ENCODE assay signal across 8 mouse cellular contexts in genomic region chr7:141475011-141475804, GRCm38 (mm10). TPM values are rescaled to one million over a fixed set of nuclear protein-coding genes. Genes with fewer than 3 reads are reported as not detected.
DNase-seq lines count a peak whose midpoint lies in the region; ATAC-seq and TF ChIP-seq lines count a peak whose summit lies in the region.

Gene Polr2l (minus strand): TSS chr7:141475132.
Gene Tspan4 (plus strand): TSS chr7:141475240.

- peak within 1 kb of the TSS; percentile 89 for H3K4me3 ChIP-seq in embryonic fibroblast, embryonic 13.5 days (ENCODE audit: insufficient read depth, low read length)
- H3K4me3 ChIP-seq in heart, embryonic 11.5 days (ENCODE audit: low read depth, low read length): peak within 1 kb of the TSS; percentile 85
- peak within 1 kb of the TSS; percentile 81 for H3K4me3 ChIP-seq in kidney, embryonic 16.5 days (ENCODE audit: low read length)
- peak within 1 kb of the TSS; percentile 65 to 88 for H3K4me3 ChIP-seq in liver, embryonic 14.5 days (ENCODE audit: insufficient read depth in 1 of 2, low read depth in 2 of 2, low read length in 2 of 2)
- H3K4me3 ChIP-seq in stomach, embryonic 15.5 days (replicated peaks): peak within 1 kb of the TSS; percentile 94

- peak; percentile 53 for ATAC-seq in heart, embryonic 11.5 days (replicated peaks; ENCODE audit: insufficient number of reproducible peaks, low FRiP score, low TSS enrichment)
- ATAC-seq in kidney, embryonic 16.5 days (ENCODE audit: low FRiP score, low TSS enrichment): peak; percentile 24
- ATAC-seq in liver, embryonic 14.5 days (ENCODE audit: insufficient read depth): peak; percentile 81
- ATAC-seq in stomach, embryonic 15.5 days (ENCODE audit: insufficient read depth, low FRiP score, low read depth): peak; percentile 61

- TF ChIP-seq CTCF in embryonic fibroblast, embryonic 13.5 days (IDR thresholded peaks at IDR 0.05; ENCODE audit: borderline replicate concordance, insufficient read depth, low read length): no peak
- TF ChIP-seq CTCF in liver, embryonic 14.5 days (IDR thresholded peaks at IDR 0.05; ENCODE audit: low read depth): peak; percentile 46

- peak; percentile 50; the same call in 1 of the 2 replicates for TF ChIP-seq EP300 in liver, embryonic 14.5 days (IDR thresholded peaks at IDR 0.05; ENCODE audit: low read depth)

- H3K9ac ChIP-seq in heart, embryonic 11.5 days (ENCODE audit: low read depth, low read length): peak within 1 kb of the TSS; percentile 97
- H3K9ac ChIP-seq in kidney, embryonic 16.5 days (replicated peaks; ENCODE audit: low read length): peak within 1 kb of the TSS; percentile 90
- peak within 1 kb of the TSS; percentile 82 for H3K9ac ChIP-seq in liver, embryonic 14.5 days (replicated peaks)
- H3K9ac ChIP-seq in stomach, embryonic 15.5 days: peak within 1 kb of the TSS; percentile 73

- under 1% methylated on average over 87 of the region's 87 CpGs for WGBS in heart, embryonic 11.5 days (ENCODE audit: insufficient replicate concordance)
- under 1% methylated on average over 84 of the region's 87 CpGs for WGBS in kidney, embryonic 16.5 days
- under 1% methylated on average over 87 of the region's 87 CpGs for WGBS in liver, embryonic 14.5 days (ENCODE audit: insufficient replicate concordance)
- under 1% methylated on average over 87 of the region's 87 CpGs for WGBS in stomach, embryonic 15.5 days

- H3K36me3 ChIP-seq in heart, embryonic 11.5 days (ENCODE audit: control insufficient read depth, insufficient read depth, low read length): peaks cover 19% of the 10 kb centered on the region
- H3K36me3 ChIP-seq in kidney, embryonic 16.5 days (ENCODE audit: insufficient read depth, low read length): peaks cover 19% of the 10 kb centered on the region
- peaks cover 9% of the 10 kb centered on the region for H3K36me3 ChIP-seq in liver, embryonic 14.5 days (replicated peaks; ENCODE audit: control insufficient read depth, insufficient read depth, low read depth)
- H3K36me3 ChIP-seq in stomach, embryonic 15.5 days: peaks cover 14% of the 10 kb centered on the region

- peak within 1 kb of the TSS; percentile 98 for H3K27ac ChIP-seq in embryonic fibroblast, embryonic 13.5 days (ENCODE audit: insufficient read depth, low read length)
- H3K27ac ChIP-seq in heart, embryonic 11.5 days (ENCODE audit: low read depth, low read length): peak within 1 kb of the TSS; percentile 79
- peak within 1 kb of the TSS; percentile 98 for H3K27ac ChIP-seq in kidney, embryonic 16.5 days (ENCODE audit: low read length)
- H3K27ac ChIP-seq in liver, embryonic 14.5 days: peak within 1 kb of the TSS; percentile 62
- H3K27ac ChIP-seq in stomach, embryonic 15.5 days: peak within 1 kb of the TSS; percentile 96

- DNase-seq in CD4-positive helper T cell, adult 2 months (ENCODE audit: low read depth, low spot score): peak; percentile 91
- peak; percentile 94 for DNase-seq in brain, adult 2 months (ENCODE audit: low read depth, low spot score)
- DNase-seq in liver, embryonic 14.5 days (ENCODE audit: low read depth in 3 of 3, low spot score in 3 of 3): peak; percentile 69 to 76 (median 71)
- DNase-seq in neural tube, embryonic 10.5 days (ENCODE audit: extremely low spot score, low spot score): peak; percentile 94

- H3K4me2 ChIP-seq in heart, embryonic 11.5 days: peak within 1 kb of the TSS; percentile 97
- H3K4me2 ChIP-seq in kidney, embryonic 16.5 days (replicated peaks; ENCODE audit: low read depth, low read length): peak within 1 kb of the TSS; percentile 91
- peak within 1 kb of the TSS; percentile 95 for H3K4me2 ChIP-seq in liver, embryonic 14.5 days (ENCODE audit: low read depth)
- H3K4me2 ChIP-seq in stomach, embryonic 15.5 days: peak within 1 kb of the TSS; percentile 86

- H3K9me3 ChIP-seq in heart, embryonic 11.5 days (replicated peaks; ENCODE audit: control insufficient read depth, low read length): no peaks in the 10 kb centered on the region
- H3K9me3 ChIP-seq in kidney, embryonic 16.5 days (ENCODE audit: low read length): no peaks in the 10 kb centered on the region
- no peaks in the 10 kb centered on the region for H3K9me3 ChIP-seq in liver, embryonic 14.5 days (ENCODE audit: control insufficient read depth, low read length)
- no peaks in the 10 kb centered on the region for H3K9me3 ChIP-seq in stomach, embryonic 15.5 days

- TF ChIP-seq POLR2A in embryonic fibroblast, embryonic 13.5 days (IDR thresholded peaks at IDR 0.05; ENCODE audit: low read depth, low read length): peak; percentile 82

- no peaks in the 10 kb centered on the region for H3K27me3 ChIP-seq in heart, embryonic 11.5 days (ENCODE audit: control insufficient read depth, insufficient read depth, low read length)
- H3K27me3 ChIP-seq in kidney, embryonic 16.5 days (ENCODE audit: insufficient read depth, low read length): no peaks in the 10 kb centered on the region
- H3K27me3 ChIP-seq in liver, embryonic 14.5 days (ENCODE audit: control insufficient read depth, insufficient read depth, low read length): no peaks in the 10 kb centered on the region
- no peaks in the 10 kb centered on the region for H3K27me3 ChIP-seq in stomach, embryonic 15.5 days (replicated peaks)

- peaks cover 6% of the 10 kb centered on the region for H3K4me1 ChIP-seq in embryonic fibroblast, embryonic 13.5 days (ENCODE audit: control insufficient read depth, insufficient read depth, low read length)
- H3K4me1 ChIP-seq in heart, embryonic 11.5 days (ENCODE audit: control insufficient read depth, insufficient read depth, low read length): peaks cover 35% of the 10 kb centered on the region
- H3K4me1 ChIP-seq in kidney, embryonic 16.5 days (ENCODE audit: insufficient read depth, low read length): peaks cover 40% of the 10 kb centered on the region
- peaks cover 32 to 38% of the 10 kb centered on the region in 2 experiments for H3K4me1 ChIP-seq in liver, embryonic 14.5 days (replicated peaks; ENCODE audit: control insufficient read depth in 2 of 2, insufficient read depth in 2 of 2, low read length in 1 of 2)
- H3K4me1 ChIP-seq in stomach, embryonic 15.5 days: peaks cover 36% of the 10 kb centered on the region

RNA-seq across cellular contexts. Expression of gene Polr2l, which starts in this region (rescaled TPM):
- polyA plus RNA-seq in embryonic fibroblast, embryonic 13.5 days (2011; ENCODE audit: insufficient read length, low read depth, missing spikeins): 13.1 and 24.1 TPM in 2 replicates
- polyA plus RNA-seq in heart, embryonic 11.5 days (2014; fragmentation: Nextera tagmentation; extraction: Ambion mirVana): 71.5 and 72.9 TPM in 2 replicates
- 68.8 and 73.2 TPM in 2 replicates for polyA plus RNA-seq in kidney, embryonic 16.5 days (2015; fragmentation: Nextera tagmentation; extraction: Ambion mirVana)
- 10.9 and 24.6 TPM in 2 replicates for polyA plus RNA-seq in liver, embryonic 14.5 days (2012; rRNA removed)
- 52.4 and 54.7 TPM in 2 replicates for polyA plus RNA-seq in liver, embryonic 14.5 days (2014; fragmentation: Nextera tagmentation; extraction: Ambion mirVana)
- 67.3 and 71.6 TPM in 2 replicates for polyA plus RNA-seq in stomach, embryonic 15.5 days (2015; fragmentation: Nextera tagmentation; extraction: Ambion mirVana)

RNA-seq across cellular contexts. Expression of gene Tspan4, which starts in this region (rescaled TPM):
- 184 and 207 TPM in 2 replicates for polyA plus RNA-seq in embryonic fibroblast, embryonic 13.5 days (2011; ENCODE audit: insufficient read length, low read depth, missing spikeins)
- polyA plus RNA-seq in heart, embryonic 11.5 days (2014; fragmentation: Nextera tagmentation; extraction: Ambion mirVana): 58.9 and 69.1 TPM in 2 replicates
- 105 and 110 TPM in 2 replicates for polyA plus RNA-seq in kidney, embryonic 16.5 days (2015; fragmentation: Nextera tagmentation; extraction: Ambion mirVana)
- polyA plus RNA-seq in liver, embryonic 14.5 days (2012; rRNA removed): 32.1 and 37.4 TPM in 2 replicates
- 42.1 and 43.0 TPM in 2 replicates for polyA plus RNA-seq in liver, embryonic 14.5 days (2014; fragmentation: Nextera tagmentation; extraction: Ambion mirVana)
- polyA plus RNA-seq in stomach, embryonic 15.5 days (2015; fragmentation: Nextera tagmentation; extraction: Ambion mirVana): 69.8 and 72.8 TPM in 2 replicates

Comparison
In these comparisons a context has a peak if more than half of its experiments do, and no peak if none do; other contexts are left out.
1. Peak in every context shown above with its lines: DNase-seq, ATAC-seq, H3K4me3 ChIP-seq and H3K27ac ChIP-seq.
2. ATAC-seq: peak in every context shown above with its lines; median percentile 81 in liver, embryonic 14.5 days; 61 in stomach, embryonic 15.5 days; 53 in heart, embryonic 11.5 days; 24 in kidney, embryonic 16.5 days.